Mouse (Mus musculus) lung, embryonic 14.5 days (tissue): ENCODE data around the gene Adamts13. TPM values are rescaled to one million over a fixed set of nuclear protein-coding genes. Genes with fewer than 3 reads are reported as not detected.
A peak's percentile ranks its signal among the peaks of the same experiment; 100 is the strongest.

ENCODE experiments used
- ATAC-seq: fragments of 200-750 bp; cut with Nextera tagmentation; 2 replicates; pipeline ENCODE4 v1.8.0; 2017; ENCODE audit warnings: mild to moderate bottlenecking, moderate TSS enrichment, moderate library complexity; ENCODE audit not compliant: insufficient read depth
- DNase-seq: peaks from one replicate; pipeline ENCODE4 v3.0.0-alpha.2; 2015
- H3K27ac ChIP-seq: fragments of 300-500 bp; sonication (generic); 2 replicates; pipeline ENCODE4 v1.5.1; 2014; ENCODE audit warnings: low read depth, mild to moderate bottlenecking, moderate library complexity
- H3K27me3 ChIP-seq: fragments of 300-500 bp; sonication (generic); 2 replicates; pipeline ENCODE4 v1.6.1; 2014; ENCODE audit warnings: low read length, control low read depth; ENCODE audit not compliant: insufficient read depth
- H3K36me3 ChIP-seq: fragments of 300-500 bp; sonication (generic); 2 replicates; pipeline ENCODE4 v1.6.1; 2014; ENCODE audit warnings: control low read depth; ENCODE audit not compliant: insufficient read depth
- H3K4me1 ChIP-seq: fragments of 300-500 bp; sonication (generic); 2 replicates; pipeline ENCODE4 v1.6.1; 2014; ENCODE audit warnings: antibody characterized with exemption, control low read depth; ENCODE audit not compliant: insufficient read depth
- H3K4me2 ChIP-seq: fragments of 300-500 bp; sonication (generic); 2 replicates; pipeline ENCODE4 v1.6.1; 2014; ENCODE audit warnings: mild to moderate bottlenecking
- H3K4me3 ChIP-seq: fragments of 300-500 bp; sonication (generic); 2 replicates; pipeline ENCODE4 v1.5.1; 2014; ENCODE audit warnings: low read depth, low read length
- H3K9ac ChIP-seq: fragments of 300-500 bp; sonication (generic); 2 replicates; pipeline ENCODE4 v1.6.1; 2014
- H3K9me3 ChIP-seq: fragments of 300-500 bp; sonication (generic); 2 replicates; pipeline ENCODE4 v1.6.1; 2016; ENCODE audit warnings: low read depth, low read length, control low read depth
- CTCF ChIP-seq: IDR thresholded peaks from 2 replicates; pipeline ENCODE4 v1.5.1; 2016; ENCODE audit warnings: antibody characterized with exemption, low read depth
- WGBS: fragments of 180-500 bp; shearing (Covaris S2); extraction: QIAGEN DNeasy Blood & Tissue Kit; methylation state at CpG from one replicate; pipeline ENCODE4 v1.1.7; 2014; 5-methylcytosine and 5-hydroxymethylcytosine counted together
- polyA plus RNA-seq: library from polyadenylated mRNA; unstranded; fragments of >200 nt; fragmentation: Nextera tagmentation; extraction: Ambion mirVana; gene quantifications from 2 replicates; pipeline ENCODE4 v1.2.1, GENCODE M21; 2014

Gene Adamts13
- 0.07 and 0.08 TPM in 2 replicates for polyA plus RNA-seq

DNA sequence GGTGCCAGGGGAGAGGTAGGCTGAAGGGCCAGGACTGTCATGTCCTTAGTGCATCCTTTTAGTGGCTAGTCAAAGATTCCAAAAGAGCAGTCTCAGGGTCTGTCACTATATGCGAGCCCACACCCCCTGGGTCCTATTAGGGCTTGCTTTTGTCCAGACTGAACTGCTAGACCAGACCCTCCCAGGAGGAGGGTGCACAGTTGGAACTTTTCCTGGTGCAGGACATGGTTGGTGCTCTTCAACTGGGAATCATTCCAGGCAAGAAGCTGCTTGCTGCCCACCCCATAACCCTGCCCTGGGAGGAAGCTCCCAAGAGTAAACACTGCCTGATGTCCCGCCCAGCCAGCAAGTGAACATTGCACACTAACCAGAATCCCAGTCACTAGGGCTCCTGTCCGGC, at the start of gene Adamts13:
TSS of gene Adamts13 (plus strand) at position 301 of the 400 bp plus-strand sequence.
- Histone ChIP-seq H3K27me3 (no peaks in the 10 kb centered on the region), H3K4me2 (no peak within 1 kb of the TSS), H3K4me1 (no peaks in the 10 kb centered on the region), H3K36me3 (no peaks in the 10 kb centered on the region), H3K4me3 (no peak within 1 kb of the TSS), H3K27ac (no peak within 1 kb of the TSS), H3K9ac (no peak within 1 kb of the TSS), H3K9me3 (no peaks in the 10 kb centered on the region)
- 46% methylated on average over 3 of the region's 3 CpGs for WGBS
- DNase-seq: no peak
- TF ChIP-seq CTCF: no peak
- no peak for ATAC-seq

- no peak overlapping the region for H3K4me2 ChIP-seq
- H3K4me1 ChIP-seq: peaks cover 6% of the 10 kb centered on the region
- no peaks in the 10 kb centered on the region for H3K27me3 ChIP-seq
- DNase-seq (no peak), ATAC-seq (no peak)
- no peaks in the 10 kb centered on the region for H3K9me3 ChIP-seq
- TF ChIP-seq CTCF: no peak
- peaks cover 84% of the 10 kb centered on the region for H3K36me3 ChIP-seq
- WGBS: 85% methylated on average over 6 of the region's 6 CpGs
- H3K4me3 ChIP-seq: no peak overlapping the region
- H3K27ac ChIP-seq: no peak overlapping the region
- H3K9ac ChIP-seq: no peak overlapping the region
Observed at GRCm38 (mm10) chr2:26927745-26928476, 45.3 kb upstream of the Adamts13 start.

- H3K27ac ChIP-seq: no peak overlapping the region
- no peaks in the 10 kb centered on the region for H3K9me3 ChIP-seq
- peaks cover 59% of the 10 kb centered on the region for H3K36me3 ChIP-seq
- no peaks in the 10 kb centered on the region for H3K27me3 ChIP-seq
- 42% methylated on average over 1 of the region's 1 CpGs for WGBS
- ATAC-seq (no peak), DNase-seq (peak; percentile 74)
- H3K4me1 ChIP-seq: peaks cover 6% of the 10 kb centered on the region
- no peak overlapping the region for H3K4me3 ChIP-seq
- TF ChIP-seq CTCF: peak; percentile 73
- peak overlapping the region; percentile 7; the same call in 1 of the 2 replicates for H3K4me2 ChIP-seq
- H3K9ac ChIP-seq: no peak overlapping the region
Observed at GRCm38 (mm10) chr2:26930390-26930789, 42.8 kb upstream of the Adamts13 start.

DNA sequence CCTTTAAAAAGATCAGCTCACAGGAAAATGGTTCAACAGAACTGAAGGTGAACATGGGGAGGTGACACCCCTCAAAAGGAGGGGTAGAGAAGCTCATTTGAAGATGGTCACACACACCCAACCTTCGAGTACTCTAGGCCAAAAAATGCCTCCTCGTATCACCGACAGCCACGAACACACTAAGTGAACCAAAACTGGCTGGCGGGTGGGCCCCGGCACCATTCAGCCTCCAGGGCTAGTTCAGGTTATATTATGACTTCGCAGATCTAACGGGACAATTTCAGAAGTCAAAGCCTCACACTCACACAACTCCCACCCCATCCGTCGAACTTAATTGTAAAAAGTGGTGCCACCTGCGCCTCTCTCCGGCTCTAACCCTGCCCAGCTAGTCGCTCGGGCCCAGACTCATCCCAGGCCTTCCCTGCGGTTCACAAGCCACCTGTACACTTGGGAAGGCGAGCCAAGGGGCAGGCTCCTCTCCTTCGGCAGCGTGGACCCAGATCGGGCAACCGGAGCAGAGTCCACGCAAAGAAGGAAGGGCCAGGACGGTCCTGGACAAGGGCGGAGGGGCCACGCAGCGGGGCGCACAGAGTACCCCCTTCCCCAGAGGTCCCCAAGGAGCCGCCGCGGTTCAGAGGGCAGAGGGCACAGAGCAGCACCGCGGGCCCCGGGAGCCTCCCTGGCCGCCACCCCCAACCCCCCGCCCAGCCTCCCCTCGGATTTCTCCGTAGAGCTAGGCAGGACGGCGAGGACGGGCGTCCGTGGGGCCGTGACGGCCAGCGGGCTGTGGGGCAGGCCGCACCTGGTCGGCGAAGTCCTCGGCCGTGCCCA, 40.5 kb upstream of the Adamts13 start:
- Histone ChIP-seq H3K36me3 (peaks cover 38% of the 10 kb centered on the region), H3K9ac (peak overlapping the region; percentile 99), H3K9me3 (no peaks in the 10 kb centered on the region), H3K4me1 (peaks cover 6% of the 10 kb centered on the region), H3K4me3 (peak overlapping the region; percentile 98), H3K27ac (peak overlapping the region; percentile 88), H3K4me2 (peak overlapping the region; percentile 72), H3K27me3 (no peaks in the 10 kb centered on the region)
- DNase-seq (peak; percentile 37), ATAC-seq (no peak; the same call in 1 of the 2 replicates)
- TF ChIP-seq CTCF: no peak
- WGBS: under 1% methylated on average over 46 of the region's 49 CpGs

DNA sequence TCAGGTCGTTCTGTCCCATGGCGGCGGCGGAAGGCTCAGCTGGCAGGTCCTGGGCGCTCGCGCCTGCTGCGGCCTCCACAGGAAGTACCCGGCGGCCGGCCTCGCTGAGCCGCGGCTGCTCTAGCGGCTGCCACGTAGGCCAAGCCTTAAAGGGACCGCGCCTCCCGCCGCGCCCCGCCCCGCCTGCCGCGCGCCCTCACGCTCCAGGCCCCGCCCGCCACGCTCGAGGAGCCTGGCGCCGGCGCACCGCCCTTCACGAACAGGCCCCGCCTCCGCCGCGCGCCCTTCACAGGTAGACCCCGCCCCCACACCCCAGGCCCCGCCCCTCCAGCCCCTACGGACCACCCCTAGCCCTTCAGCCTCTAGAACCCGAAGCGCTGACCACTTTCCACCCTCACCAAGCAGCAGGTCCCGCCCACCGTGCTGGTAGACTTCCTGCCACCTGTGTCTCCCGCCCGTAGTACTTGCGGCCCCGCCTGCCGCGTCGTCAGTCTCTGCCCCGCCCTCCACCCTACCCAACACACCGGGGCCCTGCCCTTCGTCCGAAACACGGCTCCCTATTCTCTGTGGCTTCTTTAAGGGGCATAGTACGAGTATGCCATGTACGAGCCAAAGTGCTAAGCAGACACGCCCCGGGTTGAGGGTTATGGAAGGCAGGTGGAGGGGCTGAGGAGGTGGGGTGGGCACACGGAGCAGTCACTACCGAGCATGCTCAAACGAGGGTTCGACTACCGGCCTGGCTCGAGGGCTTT, 39.7 kb upstream of the Adamts13 start, which contains the start of the genes Surf4 and Stkld1:
TSS of gene Surf4 (minus strand) at position 625 of the 752 bp plus-strand sequence.
TSS of gene Stkld1 (plus strand) at position 744 of the 752 bp plus-strand sequence.
- WGBS: under 1% methylated on average over 50 of the region's 70 CpGs
- Histone ChIP-seq H3K9ac (peak within 1 kb of the TSS; percentile 99), H3K27ac (peak within 1 kb of the TSS; percentile 88), H3K27me3 (no peaks in the 10 kb centered on the region), H3K4me1 (peaks cover 6% of the 10 kb centered on the region), H3K36me3 (peaks cover 32% of the 10 kb centered on the region), H3K4me3 (peak within 1 kb of the TSS; percentile 98), H3K9me3 (no peaks in the 10 kb centered on the region), H3K4me2 (peak within 1 kb of the TSS; percentile 72)
- no peak for TF ChIP-seq CTCF
- ATAC-seq (peak; percentile 97), DNase-seq (peak; percentile 98)

GRCm38 (mm10) chr2:26935286-26935685, 37.9 kb upstream of the Adamts13 start:
- Histone ChIP-seq H3K9me3 (no peaks in the 10 kb centered on the region), H3K27ac (no peak overlapping the region), H3K4me3 (no peak overlapping the region), H3K36me3 (peaks cover 14% of the 10 kb centered on the region), H3K27me3 (no peaks in the 10 kb centered on the region), H3K4me1 (peaks cover 6% of the 10 kb centered on the region), H3K9ac (no peak overlapping the region), H3K4me2 (no peak overlapping the region)
- ATAC-seq (no peak), DNase-seq (no peak)
- TF ChIP-seq CTCF: no peak
- WGBS: 93% methylated on average over 2 of the region's 2 CpGs
